Mouse (Mus musculus): Measurements from ENCODE around the gene Ppip5k2. TPM values are rescaled to one million over a fixed set of nuclear protein-coding genes. Genes with fewer than 3 reads are reported as not detected.

Ppip5k2 gene
- polyA plus RNA-seq (2014; fragmentation: Illumina TruSeq; extraction: RNeasy Lipid Tissue Mini Kit (QIAGEN cat#74804); ENCODE audit: low replicate concordance) = 192 TPM

DNA sequence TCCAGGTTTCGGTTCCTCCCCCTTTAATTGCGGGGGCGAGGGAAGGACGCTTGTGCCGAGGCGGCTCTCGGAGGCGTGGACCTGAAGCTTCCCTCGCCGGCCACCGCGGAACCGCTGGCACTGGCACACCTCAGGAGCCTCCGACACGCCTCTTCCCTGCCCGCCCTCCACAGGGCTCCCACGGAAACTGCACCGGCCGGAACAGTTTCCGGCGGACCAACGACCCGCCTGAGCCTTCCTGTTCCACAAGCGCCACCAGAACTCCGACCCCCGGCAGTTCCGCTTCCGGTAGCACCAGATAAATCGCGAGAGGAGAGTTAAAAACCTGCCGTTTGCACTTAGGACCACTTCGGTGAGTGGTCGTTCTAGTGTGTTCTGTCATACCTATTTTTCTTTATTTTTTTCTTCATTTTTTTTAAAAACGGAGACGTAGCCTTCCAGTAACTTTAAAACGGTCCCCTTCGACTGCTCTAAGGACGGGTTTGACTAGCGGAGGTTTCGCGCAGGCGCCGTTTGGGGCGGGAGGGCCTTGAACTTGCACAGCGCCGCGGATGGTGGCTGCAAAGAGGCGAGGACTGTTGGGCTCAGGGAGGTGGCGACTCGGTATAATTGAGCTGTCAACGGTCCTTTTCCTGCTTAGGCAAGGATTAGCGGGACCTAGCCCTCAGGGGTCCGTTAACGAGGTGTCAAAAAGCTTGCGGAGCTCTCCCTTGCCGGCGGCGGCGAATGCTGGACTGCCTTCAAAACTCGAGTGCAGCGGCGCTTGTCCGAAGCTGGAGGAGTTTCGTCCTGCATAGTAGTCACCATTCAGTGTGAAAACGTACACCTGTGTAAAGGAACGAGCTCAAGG is at the start of gene Ppip5k2, which contains the start of gene Gin1:
Gene Ppip5k2, minus strand, starts transcription at position 508 of the 850 bp plus-strand sequence.
Gene Gin1, plus strand, starts transcription at position 269 of the 850 bp plus-strand sequence.

DNA sequence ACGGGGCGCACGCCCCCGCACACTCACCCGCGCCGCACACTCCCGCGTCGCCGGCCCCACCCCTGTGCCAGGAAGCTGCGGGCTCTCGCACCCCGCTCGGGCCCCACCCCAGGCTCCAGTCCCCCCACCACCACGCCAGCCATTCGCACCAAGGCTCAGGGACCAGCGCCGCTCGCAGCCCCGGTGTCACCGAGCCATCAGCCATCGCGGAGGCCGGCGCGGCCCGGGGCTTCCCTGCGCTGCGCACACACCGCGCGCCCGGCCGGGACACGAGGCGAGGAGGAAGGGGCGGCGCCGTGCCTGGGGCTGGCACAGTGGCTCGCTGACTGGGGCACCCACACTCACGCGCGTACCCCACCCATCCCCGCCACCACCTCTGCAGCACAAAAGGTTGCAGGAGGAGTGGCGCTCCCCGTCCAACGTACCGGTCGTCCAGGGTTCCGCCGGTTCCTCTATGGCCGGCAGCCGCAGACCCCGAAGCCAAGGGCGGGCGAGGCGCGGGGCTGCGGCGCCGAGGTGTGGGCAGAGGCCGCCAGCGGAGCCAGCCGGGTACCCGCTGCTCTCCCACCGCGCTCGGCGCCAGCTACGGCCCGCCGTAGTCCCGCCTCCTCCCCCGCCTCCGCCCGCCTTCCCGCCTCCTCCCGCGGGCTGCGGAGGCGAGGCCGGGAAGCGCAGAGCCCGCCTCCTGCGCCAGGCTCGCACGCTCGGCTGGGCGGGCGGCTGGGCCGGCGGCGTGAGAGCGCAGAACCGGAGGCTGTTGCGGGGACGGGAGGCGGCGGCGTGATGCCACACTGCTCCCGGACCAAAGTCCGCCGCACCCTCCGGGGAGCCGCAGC is 108.6 kb downstream of the Ppip5k2 start, which contains the start of gene D1Ertd622e:
Gene D1Ertd622e, minus strand, starts transcription at position 669 of the 836 bp plus-strand sequence.

Other genes with a start within 250 kb of the Ppip5k2 start
- gene D1Ertd622e, start 108.3 kb downstream of the Ppip5k2 start, polyA plus RNA-seq (2014; fragmentation: Illumina TruSeq; extraction: RNeasy Lipid Tissue Mini Kit (QIAGEN cat#74804); ENCODE audit: low replicate concordance) = 120 TPM
- 37.8 TPM for gene Gin1, start 239 bp downstream of the Ppip5k2 start, polyA plus RNA-seq (2014; fragmentation: Illumina TruSeq; extraction: RNeasy Lipid Tissue Mini Kit (QIAGEN cat#74804); ENCODE audit: low replicate concordance)